Mouse (Mus musculus) embryonic facial prominence, embryonic 15.5 days (tissue): ENCODE measurements around the gene Abca15. TPM values are rescaled to one million over a fixed set of nuclear protein-coding genes. Genes with fewer than 3 reads are reported as not detected.
"Not testable (repeated sequence)": the region's sequence is repeated elsewhere in the genome, so short reads cannot be mapped to it uniquely, and the experiment has no call there.

Experiments used
- ATAC-seq: fragments of 200-750 bp; cut with Nextera tagmentation; 2 replicates; pipeline ENCODE4 v1.8.0; 2017; ENCODE audit warnings: low read depth, moderate TSS enrichment; ENCODE audit not compliant: insufficient number of reproducible peaks, low FRiP score, low TSS enrichment
- H3K27ac ChIP-seq: fragments of 300-500 bp; sonication (generic); replicated peaks from 2 replicates; pipeline ENCODE4 v1.5.1; 2015; ENCODE audit warnings: mild to moderate bottlenecking, inconsistent platforms
- H3K27me3 ChIP-seq: fragments of 300-500 bp; sonication (generic); 2 replicates; pipeline ENCODE4 v1.6.1; 2015; ENCODE audit warnings: inconsistent platforms
- H3K36me3 ChIP-seq: fragments of 300-500 bp; sonication (generic); 2 replicates; pipeline ENCODE4 v1.6.1; 2015; ENCODE audit warnings: mild to moderate bottlenecking, inconsistent platforms
- H3K4me1 ChIP-seq: fragments of 300-500 bp; sonication (generic); 2 replicates; pipeline ENCODE4 v1.6.1; 2015; ENCODE audit warnings: inconsistent platforms
- H3K4me2 ChIP-seq: fragments of 300-500 bp; sonication (generic); replicated peaks from 2 replicates; pipeline ENCODE4 v1.6.1; 2015; ENCODE audit warnings: mild to moderate bottlenecking, inconsistent platforms
- H3K4me3 ChIP-seq: fragments of 300-500 bp; sonication (generic); replicated peaks from 2 replicates; pipeline ENCODE4 v1.5.1; 2015; ENCODE audit warnings: mild to moderate bottlenecking, inconsistent platforms
- H3K9ac ChIP-seq: fragments of 300-500 bp; sonication (generic); 2 replicates; pipeline ENCODE4 v1.6.1; 2015; ENCODE audit warnings: inconsistent platforms
- H3K9me3 ChIP-seq: fragments of 300-500 bp; sonication (generic); replicated peaks from 2 replicates; pipeline ENCODE4 v1.6.1; 2016; ENCODE audit warnings: inconsistent platforms
- WGBS: fragments of 180-500 bp; shearing (Covaris S2); methylation state at CpG from one replicate; pipeline ENCODE4 v1.1.7; 2015; 5-methylcytosine and 5-hydroxymethylcytosine counted together
- polyA plus RNA-seq: library from polyadenylated mRNA; unstranded; fragments of >200 nt; fragmentation: Nextera tagmentation; extraction: Ambion mirVana; gene quantifications from 2 replicates; pipeline ENCODE4 v1.2.1, GENCODE M21; 2015

The Abca15 gene
- polyA plus RNA-seq, result not detected in 2 replicates

- H3K36me3 ChIP-seq, result no peaks in the 10 kb centered on the region
- no peak within 1 kb of the TSS for H3K9ac ChIP-seq
- H3K27me3 ChIP-seq, result no peaks in the 10 kb centered on the region
- 0 out of 2 replicates have a peak within 1 kb of the TSS, but pooled peaks have one; percentile 7 for H3K4me3 ChIP-seq
- WGBS, result 79% methylated on average over 22 of the region's 22 CpGs
- peak within 1 kb of the TSS; percentile 37 for H3K4me2 ChIP-seq
- H3K4me1 ChIP-seq, result peaks cover 4% of the 10 kb centered on the region; the same call in 1 of the 2 replicates
- H3K9me3 ChIP-seq, result no peaks in the 10 kb centered on the region
- no peak; the same call in 1 of the 2 replicates for ATAC-seq
- H3K27ac ChIP-seq, result no peak within 1 kb of the TSS
Measured at GRCm38 (mm10) chr7:120328087-120328793, at the start of gene Abca15. Abca15 (plus strand) TSS chr7:120328670.

- WGBS, result 68% methylated on average over 3 of the region's 3 CpGs
- Histone ChIP-seq H3K4me3 (no peak overlapping the region), H3K36me3 (no peaks in the 10 kb centered on the region), H3K27me3 (no peaks in the 10 kb centered on the region), H3K4me1 (no peaks in the 10 kb centered on the region), H3K4me2 (no peak overlapping the region), H3K27ac (no peak overlapping the region), H3K9ac (no peak overlapping the region), H3K9me3 (no peaks in the 10 kb centered on the region)
- no peak for ATAC-seq
Measured at GRCm38 (mm10) chr7:120285286-120285685, 43.2 kb upstream of the Abca15 start.

GRCm38 (mm10) chr7:120316086-120316485, 12.4 kb upstream of the Abca15 start:
- H3K27ac ChIP-seq, result no peak overlapping the region
- no peaks in the 10 kb centered on the region for H3K27me3 ChIP-seq
- no peak for ATAC-seq
- H3K4me3 ChIP-seq, result no peak overlapping the region
- no peak overlapping the region for H3K4me2 ChIP-seq
- no peaks in the 10 kb centered on the region for H3K4me1 ChIP-seq
- no peaks in the 10 kb centered on the region for H3K9me3 ChIP-seq
- no peak overlapping the region for H3K9ac ChIP-seq
- WGBS, result 66% methylated on average over 1 of the region's 1 CpGs
- no peaks in the 10 kb centered on the region for H3K36me3 ChIP-seq

- H3K36me3 ChIP-seq, result no peaks in the 10 kb centered on the region
- peaks cover 4% of the 10 kb centered on the region; the same call in 1 of the 2 replicates for H3K4me1 ChIP-seq
- H3K27ac ChIP-seq, result no peak overlapping the region
- ATAC-seq, result no peak
- no peak overlapping the region for H3K4me2 ChIP-seq
- H3K9ac ChIP-seq, result no peak overlapping the region
- WGBS, result 50% methylated on average over 4 of the region's 4 CpGs
- H3K9me3 ChIP-seq, result no peaks in the 10 kb centered on the region
- no peaks in the 10 kb centered on the region for H3K27me3 ChIP-seq
- no peak overlapping the region for H3K4me3 ChIP-seq
Measured at GRCm38 (mm10) chr7:120322963-120323362, 5.5 kb upstream of the Abca15 start.

- WGBS, result 74% methylated on average over 2 of the region's 2 CpGs
- H3K4me1 ChIP-seq, H3K4me3 ChIP-seq, H3K27me3 ChIP-seq, ATAC-seq, H3K4me2 ChIP-seq, H3K9ac ChIP-seq, H3K36me3 ChIP-seq, H3K27ac ChIP-seq, H3K9me3 ChIP-seq: not testable (repeated sequence)
Measured at GRCm38 (mm10) chr7:120325911-120326310, 2.6 kb upstream of the Abca15 start.

GRCm38 (mm10) chr7:120327220-120328073, 1.0 kb upstream of the Abca15 start:
- Histone ChIP-seq H3K27me3 (no peaks in the 10 kb centered on the region), H3K9ac (no peak overlapping the region), H3K4me2 (peak overlapping the region; percentile 37), H3K4me3 (peak overlapping the region; percentile 7; the same call in 1 of the 2 replicates), H3K9me3 (no peaks in the 10 kb centered on the region), H3K27ac (no peak overlapping the region), H3K4me1 (peaks cover 4% of the 10 kb centered on the region; the same call in 1 of the 2 replicates), H3K36me3 (no peaks in the 10 kb centered on the region)
- WGBS, result 16% methylated on average over 22 of the region's 22 CpGs
- peak; percentile 39; the same call in 1 of the 2 replicates for ATAC-seq

GRCm38 (mm10) chr7:120361159-120361558, 32.7 kb downstream of the Abca15 start:
- Histone ChIP-seq H3K9me3 (no peaks in the 10 kb centered on the region), H3K4me1 (no peaks in the 10 kb centered on the region), H3K27me3 (no peaks in the 10 kb centered on the region), H3K4me2 (no peak overlapping the region), H3K36me3 (no peaks in the 10 kb centered on the region), H3K4me3 (no peak overlapping the region), H3K9ac (no peak overlapping the region), H3K27ac (no peak overlapping the region)
- ATAC-seq, result no peak
- 31% methylated on average over 13 of the region's 13 CpGs for WGBS

- Histone ChIP-seq H3K27ac (no peak within 1 kb of the TSS), H3K27me3 (no peaks in the 10 kb centered on the region)
- 56% methylated on average over 10 of the region's 10 CpGs for WGBS
Measured at GRCm38 (mm10) chr7:120409447-120409846, 81.0 kb downstream of the Abca15 start, which contains the start of gene Abca16. Abca16 (plus strand) TSS chr7:120409647.

GRCm38 (mm10) chr7:120412391-120412790, 83.9 kb downstream of the Abca15 start:
- H3K4me1 ChIP-seq, result no peaks in the 10 kb centered on the region
- 90% methylated on average over 1 of the region's 1 CpGs for WGBS
- no peak overlapping the region for H3K4me3 ChIP-seq
- ATAC-seq, result no peak
- no peaks in the 10 kb centered on the region for H3K27me3 ChIP-seq
- H3K9ac ChIP-seq, result no peak overlapping the region
- H3K36me3 ChIP-seq, result no peaks in the 10 kb centered on the region
- H3K9me3 ChIP-seq, result no peaks in the 10 kb centered on the region
- H3K27ac ChIP-seq, result no peak overlapping the region
- no peak overlapping the region for H3K4me2 ChIP-seq

More at GRCm38 (mm10) chr7:120409447-120409846, 81.0 kb downstream of the Abca15 start, which contains the start of gene Abca16:
- Histone ChIP-seq H3K9ac (no peak within 1 kb of the TSS), H3K36me3 (no peaks in the 10 kb centered on the region), H3K4me1 (no peaks in the 10 kb centered on the region), H3K9me3 (no peaks in the 10 kb centered on the region), H3K4me2 (no peak within 1 kb of the TSS), H3K4me3 (no peak within 1 kb of the TSS)
- ATAC-seq, result no peak

GRCm38 (mm10) chr7:120426625-120427024, 98.2 kb downstream of the Abca15 start:
- Histone ChIP-seq H3K4me3 (no peak overlapping the region), H3K4me1 (no peaks in the 10 kb centered on the region), H3K27me3 (no peaks in the 10 kb centered on the region), H3K4me2 (no peak overlapping the region), H3K9ac (no peak overlapping the region), H3K9me3 (no peaks in the 10 kb centered on the region), H3K27ac (no peak overlapping the region), H3K36me3 (no peaks in the 10 kb centered on the region)
- ATAC-seq, result no peak
- WGBS, result 26% methylated on average over 3 of the region's 3 CpGs

- Histone ChIP-seq H3K27ac (no peak overlapping the region), H3K4me3 (no peak overlapping the region), H3K4me2 (no peak overlapping the region), H3K9me3 (no peaks in the 10 kb centered on the region), H3K27me3 (no peaks in the 10 kb centered on the region), H3K9ac (no peak overlapping the region), H3K36me3 (no peaks in the 10 kb centered on the region), H3K4me1 (no peaks in the 10 kb centered on the region)
- ATAC-seq, result no peak
Measured at GRCm38 (mm10) chr7:120431464-120431863, 103.0 kb downstream of the Abca15 start.
